Mouse (Mus musculus) kidney, postnatal 25 days (tissue): ENCODE data around the gene Xpr1.
A peak's percentile ranks its signal among the peaks of the same experiment; 100 is the strongest.
"Not testable (repeated sequence)": the region's sequence is repeated elsewhere in the genome, so short reads cannot be mapped to it uniquely, and the experiment has no call there.

Source experiments
- DNase-seq, 2 experiments: peaks; one replicate each; pipeline ENCODE4 v3.0.0; 2021; ENCODE audit warnings: mixed read lengths in 2 of 2

Gene Xpr1

DNA sequence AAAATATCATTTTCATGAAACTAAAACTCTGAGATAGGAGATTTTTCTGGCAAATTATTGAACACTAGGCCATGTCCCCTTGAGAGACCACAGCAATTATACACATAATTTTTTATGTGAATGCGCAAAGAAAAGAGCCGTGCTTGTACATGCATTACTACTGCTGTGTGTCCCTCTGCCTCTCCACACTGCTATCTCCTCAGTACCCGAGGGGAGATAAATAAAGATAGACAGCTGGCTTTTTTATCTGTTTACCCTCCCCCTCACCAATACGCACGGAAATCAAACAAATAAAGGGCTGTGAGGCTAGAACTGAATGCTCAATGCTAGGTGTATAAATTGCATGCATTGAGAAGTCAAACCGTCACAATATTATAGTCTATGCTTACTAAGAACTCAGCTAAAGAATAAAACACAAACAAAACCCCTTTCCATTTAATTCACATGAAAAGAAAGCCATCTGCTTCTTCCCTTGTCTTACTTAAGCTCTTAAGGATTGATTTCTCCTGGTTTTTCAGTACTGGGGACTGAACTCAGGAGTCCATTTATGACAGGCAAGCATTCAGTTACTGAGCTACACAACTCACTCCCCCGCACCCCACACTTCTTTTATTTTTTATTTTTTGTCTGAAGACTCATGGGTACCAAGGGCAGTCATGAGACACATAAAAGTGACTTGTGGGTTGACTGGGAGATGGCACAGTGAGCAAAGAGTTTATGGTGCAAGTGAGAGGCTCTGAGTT is 97.0 kb downstream of the Xpr1 start:
- no peak for DNase-seq

DNA sequence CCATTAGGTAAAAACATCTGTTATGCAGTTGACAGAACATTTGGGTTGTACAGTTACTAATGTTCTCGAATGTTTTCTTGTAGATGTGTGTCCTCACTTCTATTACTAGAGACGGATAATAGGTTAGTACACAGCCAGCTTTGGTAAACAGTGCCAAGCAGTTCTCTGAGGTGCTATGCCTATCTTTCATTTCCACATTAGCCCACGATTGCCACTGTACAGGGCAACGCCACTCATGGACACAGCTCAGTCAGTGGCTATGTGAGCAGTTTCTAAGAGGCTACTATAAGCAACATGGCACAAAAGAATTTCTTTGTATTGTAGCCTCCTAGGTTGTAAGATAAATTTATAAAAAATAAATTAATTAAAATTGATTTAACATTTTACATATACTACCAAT is 97.7 kb downstream of the Xpr1 start:
- no peak for DNase-seq

DNA sequence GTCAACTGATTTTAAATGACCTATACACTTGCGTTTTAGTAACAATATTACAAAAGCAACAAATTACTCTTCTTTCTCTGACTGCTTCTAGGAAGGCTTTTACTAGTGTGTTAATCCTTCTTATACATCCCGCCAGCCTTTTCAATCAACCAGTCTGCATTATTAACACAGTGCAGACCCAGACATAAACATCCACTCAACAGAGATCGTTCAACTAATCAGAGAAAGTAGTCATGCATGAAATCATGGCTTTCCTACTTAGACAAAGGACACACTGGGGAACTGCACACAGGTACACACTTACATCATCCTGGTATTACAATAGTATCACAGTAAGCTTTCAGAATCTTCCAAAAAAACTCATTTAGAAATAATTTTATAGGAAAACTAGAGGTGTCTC is 105.5 kb downstream of the Xpr1 start:
- no peak for DNase-seq

GRCm38 (mm10) chr1:155306879-155307278 is 110.3 kb downstream of the Xpr1 start:
- no peak for DNase-seq

DNA sequence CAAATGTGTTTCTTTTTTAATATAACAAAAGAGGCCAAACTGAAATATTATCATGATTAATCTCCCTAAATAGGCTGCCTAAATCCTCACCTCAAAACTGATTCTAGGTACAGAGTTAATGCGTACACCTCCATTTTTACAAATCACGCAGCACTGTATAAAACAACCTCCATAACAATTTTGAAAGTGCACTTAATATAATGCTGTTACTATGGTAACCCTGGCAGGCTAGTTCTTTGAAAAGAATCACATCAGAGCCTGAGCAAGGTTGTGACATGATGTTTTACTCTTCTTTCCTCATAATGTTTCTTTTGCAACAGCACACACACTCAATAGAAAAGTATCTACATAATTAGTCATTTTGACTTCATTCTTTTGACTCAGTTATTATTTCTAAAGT is 113.8 kb downstream of the Xpr1 start:
- no peak for DNase-seq

- no peak for DNase-seq
Measured at GRCm38 (mm10) chr1:155297615-155298014, 119.6 kb downstream of the Xpr1 start.

- DNase-seq = no peak
Measured at GRCm38 (mm10) chr1:155297203-155297602, 120.0 kb downstream of the Xpr1 start.

DNA sequence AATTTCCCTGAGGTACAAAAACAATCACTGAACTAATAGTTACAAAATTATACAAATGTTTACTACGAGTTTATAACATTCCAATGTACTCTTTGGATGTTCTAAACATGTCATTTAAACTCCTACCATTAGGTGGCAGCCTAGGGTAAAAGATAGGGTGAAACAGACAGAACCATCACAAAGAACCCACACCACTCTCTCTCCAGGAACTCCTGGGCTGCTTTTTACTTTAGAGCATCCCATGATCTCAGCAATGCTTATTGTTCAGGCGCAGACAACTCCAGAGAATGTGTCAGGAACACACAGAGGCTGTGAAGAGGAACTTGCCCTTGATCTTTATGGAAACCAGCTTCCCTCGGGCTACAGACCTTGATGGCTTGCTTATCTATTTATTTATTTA is 123.8 kb downstream of the Xpr1 start:
- DNase-seq = peak in 1 of 2 experiments; percentile 39

DNA sequence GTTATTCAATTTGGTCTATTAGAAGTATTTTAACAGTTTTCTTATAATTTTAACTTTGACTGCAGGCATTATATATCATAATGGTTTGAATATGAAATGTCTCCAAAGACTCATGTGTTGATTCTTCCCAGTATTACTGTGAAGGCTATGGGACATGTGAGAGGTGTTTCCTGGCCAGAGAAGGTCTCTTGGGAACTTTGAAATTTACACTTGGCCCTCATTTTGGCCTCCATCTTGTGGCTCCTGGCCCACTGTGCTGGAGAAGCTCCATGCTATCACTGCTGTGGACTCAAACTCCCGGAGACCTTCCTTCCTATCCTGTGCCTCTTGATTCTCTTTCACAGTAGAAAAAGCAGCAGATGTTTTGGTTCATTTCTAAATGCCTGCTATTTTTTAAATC is 127.8 kb downstream of the Xpr1 start:
- DNase-seq = no peak

DNA sequence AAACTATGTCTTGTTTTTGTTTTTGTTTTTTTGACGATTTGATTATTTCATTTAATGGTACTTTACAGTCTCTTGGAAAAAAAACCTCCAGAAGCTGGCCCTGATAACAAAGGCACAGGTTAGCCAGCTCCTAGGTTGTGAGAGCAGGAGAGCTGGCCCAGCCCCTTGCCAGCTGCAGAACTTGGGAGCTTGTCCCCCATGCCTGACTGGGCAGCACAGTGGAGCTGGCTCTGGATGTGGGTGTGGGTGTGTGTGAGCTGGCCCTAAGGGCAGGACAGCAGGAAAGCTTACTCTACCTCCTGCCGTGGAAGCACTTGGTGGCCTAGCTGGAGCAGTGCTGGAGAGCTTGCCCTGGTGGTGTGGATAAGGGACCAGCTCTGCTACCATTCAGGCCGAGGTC is 129.2 kb downstream of the Xpr1 start:
- peak in 1 of 2 experiments; percentile 62 for DNase-seq

GRCm38 (mm10) chr1:155283808-155284207 is 133.4 kb downstream of the Xpr1 start:
- no peak for DNase-seq

- DNase-seq = peak; percentile 77 to 78
Measured at GRCm38 (mm10) chr1:155281003-155281793, 136.0 kb downstream of the Xpr1 start.

- no peak for DNase-seq
Measured at GRCm38 (mm10) chr1:155280306-155280705, 136.9 kb downstream of the Xpr1 start.

- DNase-seq = peak in 1 of 2 experiments; percentile 30
Measured at GRCm38 (mm10) chr1:155276381-155277033, 140.7 kb downstream of the Xpr1 start.

DNA sequence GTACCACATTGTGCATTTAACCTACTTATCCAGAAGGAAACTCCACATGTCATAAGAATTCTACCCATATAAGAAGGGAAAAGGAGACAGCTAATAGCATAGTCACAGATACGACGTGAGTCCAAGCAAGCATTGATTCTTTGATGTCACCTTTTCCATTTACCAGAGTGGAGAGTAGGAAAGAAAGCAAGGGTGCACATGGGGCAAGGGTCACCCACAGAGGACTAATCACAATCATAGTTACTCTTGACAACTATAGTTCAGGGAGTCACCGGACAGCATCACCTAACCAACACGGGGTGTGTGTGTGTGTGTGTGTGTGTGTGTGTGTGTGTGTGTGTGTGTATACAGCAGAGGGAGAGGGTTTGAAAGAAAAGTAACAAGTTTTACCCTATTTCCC is 141.4 kb downstream of the Xpr1 start:
- no peak for DNase-seq

GRCm38 (mm10) chr1:155274976-155275375 is 142.2 kb downstream of the Xpr1 start:
- peak; percentile 88 to 92 for DNase-seq

DNA sequence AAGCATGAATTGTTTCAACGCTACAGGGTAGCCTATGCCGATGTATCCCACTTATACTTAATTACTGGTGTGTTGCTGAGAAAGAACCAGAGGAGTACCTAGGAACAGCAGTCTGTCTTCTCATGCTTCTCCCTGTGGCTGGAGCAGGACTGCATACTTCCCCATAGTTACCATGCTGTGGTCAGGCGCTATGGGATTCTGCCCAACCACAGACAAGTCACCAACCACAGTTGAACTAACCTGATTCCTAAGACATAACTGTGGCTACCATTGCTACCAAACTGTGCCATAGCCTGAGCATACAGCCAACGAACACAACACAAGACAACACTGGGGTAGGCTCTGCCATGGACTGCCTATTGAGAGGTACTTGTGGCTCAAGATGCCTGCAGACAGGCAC is 144.3 kb downstream of the Xpr1 start:
- peak in 1 of 2 experiments; percentile 22 for DNase-seq

- not testable (repeated sequence) for DNase-seq
Measured at GRCm38 (mm10) chr1:155262496-155262895, 154.7 kb downstream of the Xpr1 start.

DNA sequence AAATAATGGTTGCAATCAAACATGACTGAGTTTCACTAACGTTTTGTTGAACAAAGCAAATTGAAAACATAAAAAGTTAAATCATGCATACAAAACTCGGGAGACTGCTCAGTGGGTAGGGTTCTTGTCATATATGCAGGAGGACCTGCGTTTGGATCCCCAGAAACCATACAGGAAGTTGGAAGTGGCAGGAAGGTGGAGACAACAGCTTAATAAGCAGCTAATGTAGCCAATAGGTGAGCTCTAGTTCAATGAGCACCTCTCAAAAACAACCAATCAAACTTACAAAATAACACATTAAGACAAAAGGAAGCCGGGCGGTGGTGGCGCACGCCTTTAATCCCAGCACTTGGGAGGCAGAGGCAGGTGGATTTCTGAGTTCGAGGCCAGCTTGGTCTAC is 162.9 kb downstream of the Xpr1 start:
- peak in 1 of 2 experiments; percentile 0 for DNase-seq

DNA sequence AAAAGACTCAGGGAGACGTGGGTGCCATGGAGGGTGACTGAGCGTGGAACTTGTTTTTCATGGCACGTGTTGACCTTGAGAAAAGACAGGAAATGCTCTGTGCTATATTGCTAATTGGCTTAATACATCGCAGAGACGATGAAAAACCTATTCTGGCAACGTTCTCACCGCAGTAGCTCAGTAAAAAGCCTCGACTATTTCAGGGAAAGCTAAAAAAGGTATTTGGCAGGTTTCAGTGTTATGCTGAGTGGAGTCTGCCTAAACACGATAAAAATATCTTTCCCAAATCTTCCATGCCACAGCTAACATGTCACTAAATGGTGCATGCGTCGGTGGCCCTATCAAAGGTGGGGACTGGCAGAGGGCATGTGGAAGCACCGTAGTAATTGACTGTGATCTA is 164.1 kb downstream of the Xpr1 start:
- no peak for DNase-seq

DNA sequence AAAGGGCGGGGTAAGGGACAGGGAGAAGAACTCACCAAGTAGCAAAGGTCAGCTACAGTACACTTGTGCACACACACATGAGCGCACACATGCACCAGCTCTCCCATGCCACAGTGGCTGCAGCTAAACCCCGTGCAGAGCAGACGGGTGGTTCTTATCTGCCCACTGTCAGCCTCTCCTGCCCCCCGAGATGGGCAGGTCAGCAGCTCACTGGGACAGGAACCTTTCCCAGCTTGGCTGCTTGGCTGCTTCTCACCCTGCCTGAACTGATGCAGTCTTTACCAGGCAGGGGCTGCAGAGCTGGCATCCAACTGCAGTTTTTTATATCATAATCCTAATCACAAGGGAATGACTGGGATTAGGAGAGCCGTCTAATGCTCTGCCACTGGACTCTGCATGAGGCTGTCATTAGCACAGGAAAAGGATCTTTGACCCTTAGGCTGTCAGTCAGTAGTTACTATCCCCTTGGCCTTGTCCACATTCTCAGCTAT is 164.5 kb downstream of the Xpr1 start:
- peak; percentile 41 to 65 for DNase-seq

DNA sequence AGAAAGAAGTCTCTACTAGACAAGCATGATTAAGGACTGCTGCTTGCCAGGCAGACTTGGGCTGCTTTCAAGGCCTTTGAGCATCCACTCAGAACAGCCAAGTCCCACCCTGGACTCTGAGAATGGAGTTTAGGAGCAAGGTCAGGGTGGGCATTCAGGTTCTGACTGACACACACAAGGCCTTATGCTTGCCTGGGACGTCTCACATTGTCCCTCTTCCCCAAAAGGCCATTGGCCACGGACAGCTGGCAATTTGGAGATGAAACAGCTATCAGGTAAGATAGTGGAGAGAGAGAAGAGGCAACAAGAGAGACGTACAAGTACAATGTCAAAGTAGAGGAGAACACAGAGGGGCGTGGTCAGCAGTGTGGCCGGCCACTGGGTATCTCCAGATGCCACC is 165.6 kb downstream of the Xpr1 start:
- DNase-seq = peak; percentile 5 to 34

DNA sequence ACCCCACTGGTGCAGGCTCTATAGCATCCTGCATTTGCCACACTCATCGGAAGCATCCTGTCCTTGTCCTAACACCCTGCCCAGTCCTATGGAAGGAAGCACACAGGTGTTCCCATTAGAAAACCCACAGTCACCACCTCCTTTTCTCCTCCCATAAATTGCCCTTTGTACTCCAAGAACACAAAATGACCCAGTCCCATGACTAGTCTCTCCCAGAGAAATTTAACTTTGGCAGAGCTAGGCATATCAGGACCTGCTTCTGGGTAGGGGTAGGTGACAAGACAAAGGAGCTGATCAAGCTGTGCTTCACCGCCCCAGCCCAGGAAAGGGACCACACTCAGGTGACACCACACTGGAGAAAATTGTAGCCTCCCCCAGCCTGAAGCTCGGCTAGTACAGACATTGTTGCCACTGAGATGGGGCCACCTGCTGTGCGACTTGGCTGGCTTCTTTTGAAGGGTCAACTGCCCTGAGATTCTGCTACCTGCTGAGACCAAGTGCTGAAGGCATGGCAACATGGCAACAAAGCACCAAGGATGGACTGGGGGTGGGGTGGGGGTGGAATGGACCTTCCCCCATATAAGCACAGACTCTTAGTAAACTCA is 166.6 kb downstream of the Xpr1 start:
- DNase-seq = peak; percentile 51 to 57
